Comparison of ENCODE assay signal across 10 mouse cellular contexts in genomic region chr4:46258774-46259173, GRCm38 (mm10).
DNase-seq lines count a peak whose midpoint lies in the region; ATAC-seq and TF ChIP-seq lines count a peak whose summit lies in the region.
"Had no signal": no experiment of that assay in that cellular context is flagged by ENCODE, and none has a peak within 500 bp of the region (broad histone marks: within the 10 kb centered on the region; RNA-seq: fewer than 3 reads in every experiment).

No protein-coding gene starts in this region.

- no peaks in the 10 kb centered on the region for H3K36me3 ChIP-seq in hindbrain, postnatal 0 days (ENCODE audit: insufficient read depth, low read length)
- no peaks in the 10 kb centered on the region for H3K36me3 ChIP-seq in hindbrain, embryonic 10.5 days
- H3K36me3 ChIP-seq in stomach, embryonic 16.5 days (ENCODE audit: control insufficient read depth, insufficient read depth, low read length): no peaks in the 10 kb centered on the region
- no peaks in the 10 kb centered on the region for H3K36me3 ChIP-seq in thymus, adult 2 months (ENCODE audit: control insufficient read depth, insufficient read depth, low read length)
- H3K36me3 ChIP-seq: forebrain, embryonic 12.5 days; liver, embryonic 13.5 days had no signal

- H3K4me1 ChIP-seq in hindbrain, postnatal 0 days (ENCODE audit: insufficient read depth, low read length): no peaks in the 10 kb centered on the region
- H3K4me1 ChIP-seq in hindbrain, embryonic 10.5 days (replicated peaks): 0 out of 2 replicates have a peak, but pooled peaks cover 13% of the 10 kb centered on the region
- no peaks in the 10 kb centered on the region for H3K4me1 ChIP-seq in stomach, embryonic 16.5 days (ENCODE audit: control insufficient read depth, insufficient read depth, low read length)
- H3K4me1 ChIP-seq in thymus, adult 2 months (replicated peaks; ENCODE audit: control insufficient read depth, insufficient read depth, low read length): no peaks in the 10 kb centered on the region
- H3K4me1 ChIP-seq: forebrain, embryonic 12.5 days; liver, embryonic 13.5 days had no signal

- no peak overlapping the region for H3K4me3 ChIP-seq in hindbrain, postnatal 0 days (ENCODE audit: low read length)
- no peak overlapping the region for H3K4me3 ChIP-seq in hindbrain, embryonic 10.5 days
- no peak overlapping the region for H3K4me3 ChIP-seq in stomach, embryonic 16.5 days (replicated peaks; ENCODE audit: low read length)
- H3K4me3 ChIP-seq in thymus, adult 2 months (ENCODE audit: control insufficient read depth, insufficient read depth, low read length): no peak overlapping the region
- H3K4me3 ChIP-seq: forebrain, embryonic 12.5 days; liver, embryonic 13.5 days had no signal

- H3K9me3 ChIP-seq in hindbrain, postnatal 0 days (ENCODE audit: low read length): no peaks in the 10 kb centered on the region
- H3K9me3 ChIP-seq in hindbrain, embryonic 10.5 days: no peaks in the 10 kb centered on the region
- no peaks in the 10 kb centered on the region for H3K9me3 ChIP-seq in stomach, embryonic 16.5 days (replicated peaks; ENCODE audit: control insufficient read depth, low read length)
- H3K9me3 ChIP-seq: forebrain, embryonic 12.5 days; liver, embryonic 13.5 days had no signal

- no peak for ATAC-seq in hindbrain, postnatal 0 days
- 0 out of 2 replicates have a peak, but pooled peaks have one; percentile 25 for ATAC-seq in stomach, embryonic 16.5 days (ENCODE audit: insufficient read depth, low FRiP score)

- H3K4me2 ChIP-seq in hindbrain, postnatal 0 days (ENCODE audit: low read depth, low read length): no peak overlapping the region
- no peak overlapping the region for H3K4me2 ChIP-seq in stomach, embryonic 16.5 days (ENCODE audit: low read depth, low read length)
- H3K4me2 ChIP-seq: forebrain, embryonic 12.5 days; liver, embryonic 13.5 days had no signal

- H3K27ac ChIP-seq in hindbrain, postnatal 0 days: no peak overlapping the region
- H3K27ac ChIP-seq in hindbrain, embryonic 10.5 days: no peak overlapping the region
- H3K27ac ChIP-seq in stomach, embryonic 16.5 days (ENCODE audit: low read length): no peak overlapping the region
- no peak overlapping the region for H3K27ac ChIP-seq in thymus, adult 2 months (ENCODE audit: control insufficient read depth, insufficient read depth, low read length)
- H3K27ac ChIP-seq: forebrain, embryonic 12.5 days; liver, embryonic 13.5 days had no signal

- WGBS in hindbrain, postnatal 0 days: 65% methylated on average over 5 of the region's 5 CpGs
- WGBS in hindbrain, embryonic 10.5 days: 75% methylated on average over 5 of the region's 5 CpGs
- WGBS in stomach, embryonic 16.5 days: 57% methylated on average over 5 of the region's 5 CpGs
- 50% methylated on average over 5 of the region's 5 CpGs for WGBS in thymus, adult 2 months

- no peaks in the 10 kb centered on the region for H3K27me3 ChIP-seq in hindbrain, postnatal 0 days (ENCODE audit: insufficient read depth, low read length)
- H3K27me3 ChIP-seq in hindbrain, embryonic 10.5 days (ENCODE audit: insufficient read depth, poor library complexity, severe bottlenecking): no peaks in the 10 kb centered on the region
- no peaks in the 10 kb centered on the region for H3K27me3 ChIP-seq in stomach, embryonic 16.5 days (ENCODE audit: control insufficient read depth, insufficient read depth, low read length)
- H3K27me3 ChIP-seq in thymus, adult 2 months (ENCODE audit: control insufficient read depth, insufficient read depth, low read length): no peaks in the 10 kb centered on the region
- H3K27me3 ChIP-seq: forebrain, embryonic 12.5 days; liver, embryonic 13.5 days had no signal

- TF ChIP-seq CTCF in hindbrain, postnatal 0 days (IDR thresholded peaks at IDR 0.05; ENCODE audit: low read depth): peak; percentile 38
- no peak for TF ChIP-seq CTCF in thymus, adult 2 months (IDR thresholded peaks at IDR 0.05; ENCODE audit: borderline replicate concordance, control insufficient read depth, extremely low read depth, insufficient read depth, low read length, poor library complexity)

- no peak for TF ChIP-seq POLR2A in thymus, adult 2 months (IDR thresholded peaks at IDR 0.05; ENCODE audit: control insufficient read depth, extremely low read depth, insufficient read depth, low read length, poor library complexity)

- H3K9ac ChIP-seq in hindbrain, postnatal 0 days (replicated peaks; ENCODE audit: low read length): no peak overlapping the region
- H3K9ac ChIP-seq in stomach, embryonic 16.5 days (ENCODE audit: low read length): no peak overlapping the region
- H3K9ac ChIP-seq: forebrain, embryonic 12.5 days; liver, embryonic 13.5 days had no signal

- peak; percentile 55 for DNase-seq in hindbrain, postnatal 0 days (ENCODE audit: low spot score)
- no peak for DNase-seq in hindbrain, embryonic 10.5 days (ENCODE audit: low spot score)
- DNase-seq in thymus, postnatal 4 days: peak; percentile 20
- no peak for DNase-seq in thymus, postnatal 36 days
- peak; percentile 34 to 43 for DNase-seq in cerebellum, postnatal 36 days
- no peak for DNase-seq in thymus, adult 2 months
- no peak for DNase-seq in liver
- DNase-seq: liver, embryonic 13.5 days had no signal

Comparison
In these comparisons a context has a peak if more than half of its experiments do, and no peak if none do; other contexts are left out.
1. DNase-seq: peak in hindbrain, postnatal 0 days (single experiment), thymus, postnatal 4 days (single experiment) and cerebellum, postnatal 36 days (2 of 2); none in hindbrain, embryonic 10.5 days (single experiment), thymus, postnatal 36 days (0 of 2), thymus, adult 2 months (single experiment) and liver (single experiment).